Mouse (Mus musculus) MEL (cell line): ENCODE data around the gene Arid5b. TPM values are rescaled to one million over a fixed set of nuclear protein-coding genes. Genes with fewer than 3 reads are reported as not detected.

Experiments used
- DNase-seq: peaks from one replicate; pipeline ENCODE4 v3.0.0; 2011; ENCODE audit warnings: low read depth, low spot score
- H3K27ac ChIP-seq: 2 replicates; pipeline ENCODE4 v1.5.1; 2012; ENCODE audit warnings: low read depth, mild to moderate bottlenecking, control low read depth, low read length, moderate library complexity; ENCODE audit not compliant: control insufficient read depth
- H3K27me3 ChIP-seq, 2 experiments: fragments of 150-350 bp in 1 of 2; sonication (generic) in 1 of 2; 2 replicates each; pipeline ENCODE4 v1.6.1; 2012; ENCODE audit warnings: low read length in 2 of 2, mild to moderate bottlenecking in 2 of 2, improper control_type of control experiment in 1 of 2, moderate library complexity in 1 of 2; ENCODE audit not compliant: insufficient read depth in 2 of 2, control insufficient read depth in 1 of 2
- H3K36me3 ChIP-seq, 2 experiments: 2 replicates each; pipeline ENCODE4 v1.6.1; 2012 to 2014; ENCODE audit warnings: low read length in 2 of 2, improper control_type of control experiment in 1 of 2, inconsistent platforms in 1 of 2, mild to moderate bottlenecking in 1 of 2; ENCODE audit not compliant: insufficient read depth in 2 of 2, control insufficient read depth in 1 of 2
- H3K4me1 ChIP-seq, 2 experiments: fragments of 150-350 bp in 1 of 2; sonication (generic) in 1 of 2; 2 replicates each; pipeline ENCODE4 v1.6.1; 2012; ENCODE audit warnings: low read length in 2 of 2, improper control_type of control experiment in 1 of 2, mild to moderate bottlenecking in 1 of 2; ENCODE audit not compliant: insufficient read depth in 2 of 2, control insufficient read depth in 1 of 2
- H3K4me3 ChIP-seq, 2 experiments: fragments of 150-350 bp in 1 of 2; sonication (generic) in 1 of 2; 2 replicates each; pipeline ENCODE4 v1.5.1; 2012; ENCODE audit warnings: low read depth in 2 of 2, low read length in 2 of 2, mild to moderate bottlenecking in 2 of 2, moderate library complexity in 2 of 2, control low read depth in 1 of 2, improper control_type of control experiment in 1 of 2; ENCODE audit not compliant: control insufficient read depth in 1 of 2, insufficient read depth in 1 of 2
- H3K79me2 ChIP-seq: 2 replicates; pipeline ENCODE4 v1.6.1; 2012; ENCODE audit warnings: mild to moderate bottlenecking, low read length, moderate library complexity; ENCODE audit not compliant: control insufficient read depth, poor library complexity, insufficient read depth
- H3K9ac ChIP-seq: 2 replicates; pipeline ENCODE4 v1.6.1; 2012; ENCODE audit warnings: low read depth, mild to moderate bottlenecking, control low read depth, low read length, moderate library complexity; ENCODE audit not compliant: control insufficient read depth, poor library complexity, severe bottlenecking
- H3K9me3 ChIP-seq: fragments of 150-350 bp; sonication (generic); replicated peaks from 2 replicates; pipeline ENCODE4 v1.6.1; 2012; ENCODE audit warnings: mild to moderate bottlenecking, low read length, improper control_type of control experiment, moderate library complexity; ENCODE audit not compliant: insufficient read depth
- BHLHE40 ChIP-seq: IDR thresholded peaks from 2 replicates; pipeline ENCODE4 v1.6.1; 2012; ENCODE audit warnings: low read depth, mild to moderate bottlenecking, inconsistent platforms, low read length, improper control_type of control experiment, borderline replicate concordance
- CHD2 ChIP-seq: IDR thresholded peaks from 2 replicates; pipeline ENCODE4 v1.6.1; 2011; ENCODE audit warnings: low read length, improper control_type of control experiment
- E2F4 ChIP-seq: IDR thresholded peaks from 2 replicates; pipeline ENCODE4 v1.6.1; 2011; ENCODE audit warnings: low read depth, low read length, improper control_type of control experiment, borderline replicate concordance
- GABPA ChIP-seq: IDR thresholded peaks from 2 replicates; pipeline ENCODE4 v1.6.1; 2012; ENCODE audit warnings: low read depth, mild to moderate bottlenecking, inconsistent platforms, low read length, improper control_type of control experiment, moderate library complexity
- GATA1 ChIP-seq: IDR thresholded peaks from 2 replicates; pipeline ENCODE4 v1.6.1; 2011; ENCODE audit warnings: low read depth, low read length, improper control_type of control experiment
- HCFC1 ChIP-seq: IDR thresholded peaks from 2 replicates; pipeline ENCODE4 v1.6.1; 2012; ENCODE audit warnings: low read depth, mild to moderate bottlenecking, inconsistent platforms, low read length, improper control_type of control experiment, moderate library complexity
- JUND ChIP-seq: IDR thresholded peaks from 2 replicates; pipeline ENCODE4 v1.6.1; 2011; ENCODE audit warnings: low read depth, mild to moderate bottlenecking, improper control_type of control experiment, low read length
- KAT2A ChIP-seq: conservative IDR thresholded peaks from 2 replicates; pipeline ENCODE4 v1.6.1; 2012; ENCODE audit warnings: low read depth, low read length, improper control_type of control experiment, inconsistent platforms
- MAZ ChIP-seq: IDR thresholded peaks from 2 replicates; pipeline ENCODE4 v1.6.1; 2012; ENCODE audit warnings: low read depth, mild to moderate bottlenecking, inconsistent platforms, low read length, improper control_type of control experiment
- MEF2A ChIP-seq: IDR thresholded peaks from 2 replicates; pipeline ENCODE4 v1.6.1; 2014; ENCODE audit warnings: low read depth, mild to moderate bottlenecking, inconsistent platforms, low read length, improper control_type of control experiment; ENCODE audit not compliant: poor library complexity, insufficient replicate concordance, severe bottlenecking; ENCODE audit errors: extremely low read depth
- MXI1 ChIP-seq: IDR thresholded peaks from 2 replicates; pipeline ENCODE4 v1.6.1; 2011; ENCODE audit warnings: mild to moderate bottlenecking, low read depth, low read length, improper control_type of control experiment
- MYB ChIP-seq: IDR thresholded peaks from 2 replicates; pipeline ENCODE4 v1.6.1; 2011; ENCODE audit warnings: mild to moderate bottlenecking, low read depth, low read length, improper control_type of control experiment
- MYC ChIP-seq: IDR thresholded peaks from 2 replicates; pipeline ENCODE4 v1.6.1; 2011; ENCODE audit warnings: low read depth, mild to moderate bottlenecking, low read length, improper control_type of control experiment, moderate library complexity
- NELFE ChIP-seq: IDR thresholded peaks from 2 replicates; pipeline ENCODE4 v1.6.1; 2011; ENCODE audit warnings: low read depth, low read length, improper control_type of control experiment
- NRF1 ChIP-seq: IDR thresholded peaks from 2 replicates; pipeline ENCODE4 v1.6.1; 2014; ENCODE audit warnings: low read depth, mild to moderate bottlenecking, inconsistent platforms, low read length, improper control_type of control experiment, moderate library complexity; ENCODE audit not compliant: poor library complexity, insufficient read depth, severe bottlenecking
- POLR2AphosphoS5 ChIP-seq: IDR thresholded peaks from 2 replicates; pipeline ENCODE4 v1.6.1; 2012; ENCODE audit warnings: low read depth, borderline replicate concordance, mild to moderate bottlenecking, inconsistent platforms, low read length, moderate library complexity, mixed read lengths
- RAD21 ChIP-seq: IDR thresholded peaks from 2 replicates; pipeline ENCODE4 v1.6.1; 2011; ENCODE audit warnings: mild to moderate bottlenecking, low read depth, low read length, improper control_type of control experiment
- SMC3 ChIP-seq: IDR thresholded peaks from 2 replicates; pipeline ENCODE4 v1.6.1; 2011; ENCODE audit warnings: low read depth, low read length, improper control_type of control experiment
- TAL1 ChIP-seq: IDR thresholded peaks from 2 replicates; pipeline ENCODE4 v1.6.1; 2012; ENCODE audit warnings: mild to moderate bottlenecking, inconsistent platforms, low read length, moderate library complexity, mixed read lengths
- TBP ChIP-seq: IDR thresholded peaks from 2 replicates; pipeline ENCODE4 v1.8.0; 2011; ENCODE audit warnings: low read depth, low read length, improper control_type of control experiment
- TCF12 ChIP-seq: IDR thresholded peaks from 2 replicates; pipeline ENCODE4 v1.6.1; 2014; ENCODE audit warnings: low read depth, mild to moderate bottlenecking, inconsistent platforms, low read length, improper control_type of control experiment, moderate library complexity
- USF1 ChIP-seq: IDR thresholded peaks from 2 replicates; pipeline ENCODE4 v1.6.1; 2014; ENCODE audit warnings: low read depth, mild to moderate bottlenecking, inconsistent platforms, low read length, improper control_type of control experiment, moderate library complexity
- USF2 ChIP-seq, 2 experiments: IDR thresholded peaks; 2 replicates each; pipeline ENCODE4 v1.6.1; 2011 to 2012; ENCODE audit warnings: improper control_type of control experiment in 2 of 2, low read length in 2 of 2, borderline replicate concordance in 1 of 2, inconsistent platforms in 1 of 2, low read depth in 1 of 2, mild to moderate bottlenecking in 1 of 2; ENCODE audit not compliant: insufficient read depth in 1 of 2
- ZKSCAN1 ChIP-seq: IDR thresholded peaks from 2 replicates; pipeline ENCODE4 v1.6.1; 2012; ENCODE audit warnings: low read depth, mild to moderate bottlenecking, inconsistent platforms, low read length, improper control_type of control experiment, moderate library complexity
- ZMIZ1 ChIP-seq: IDR thresholded peaks from 2 replicates; pipeline ENCODE4 v1.6.1; 2012; ENCODE audit warnings: low read depth, mild to moderate bottlenecking, inconsistent platforms, low read length, improper control_type of control experiment, moderate library complexity
- polyA plus RNA-seq, 2 experiments: library from polyadenylated mRNA; stranded (reverse) in 1 of 2; unstranded in 1 of 2; fragments of >175 nt in 1 of 2; fragments of >200 nt in 1 of 2; gene quantifications; 2 replicates each; pipeline versions ENCODE4 v1.2.1 to v1.2.4; 2012; ENCODE audit warnings: low replicate concordance in 2 of 2, low read depth in 1 of 2; ENCODE audit not compliant: insufficient read length in 2 of 2, insufficient read depth in 1 of 2, missing spikeins in 1 of 2
- total RNA-seq: library from RNA; depleted of rRNA; stranded (reverse); fragments of 300-350 nt; gene quantifications from 2 replicates; pipeline ENCODE4 v1.2.3, GENCODE M21; 2012

Gene Arid5b
- total and polyA plus RNA-seq, 3 experiments: 0.03 TPM; not detected in 2

GRCm38 (mm10) chr10:68189847-68190246 is 88.7 kb downstream of the Arid5b start:
- no peaks in the 10 kb centered on the region for H3K36me3 ChIP-seq
- TF ChIP-seq KAT2A: no peak
- TF ChIP-seq MAZ: no peak
- no peak for TF ChIP-seq TBP
- TF ChIP-seq ZKSCAN1: no peak
- TF ChIP-seq MYB: no peak
- TF ChIP-seq TAL1: no peak
- TF ChIP-seq NELFE: no peak
- no peak for TF ChIP-seq MEF2A
- no peak for TF ChIP-seq USF1
- no peak for TF ChIP-seq GABPA
- no peak for TF ChIP-seq MXI1
- TF ChIP-seq E2F4: no peak
- H3K27me3 ChIP-seq: no peaks in the 10 kb centered on the region
- H3K79me2 ChIP-seq: no peaks in the 10 kb centered on the region
- H3K9me3 ChIP-seq: no peaks in the 10 kb centered on the region
- H3K4me1 ChIP-seq: no peaks in the 10 kb centered on the region
- H3K9ac ChIP-seq: no peak overlapping the region
- no peak overlapping the region for H3K27ac ChIP-seq
- no peak for DNase-seq
- H3K4me3 ChIP-seq: no peak overlapping the region

- no peaks in the 10 kb centered on the region for H3K9me3 ChIP-seq
Observed at GRCm38 (mm10) chr10:68183096-68183495, 95.4 kb downstream of the Arid5b start.

GRCm38 (mm10) chr10:68182266-68182665 is 96.3 kb downstream of the Arid5b start:
- H3K27ac ChIP-seq: no peak overlapping the region
- H3K36me3 ChIP-seq: no peaks in the 10 kb centered on the region
- no peaks in the 10 kb centered on the region for H3K9me3 ChIP-seq
- H3K4me3 ChIP-seq: no peak overlapping the region
- no peaks in the 10 kb centered on the region for H3K4me1 ChIP-seq
- H3K79me2 ChIP-seq: no peaks in the 10 kb centered on the region
- no peak for DNase-seq
- no peak overlapping the region for H3K9ac ChIP-seq
- no peaks in the 10 kb centered on the region for H3K27me3 ChIP-seq
- no peak for TF ChIP-seq POLR2AphosphoS5
- no peak for TF ChIP-seq E2F4
- TF ChIP-seq MAZ: no peak
- no peak for TF ChIP-seq RAD21
- TF ChIP-seq GATA1: no peak
- no peak for TF ChIP-seq ZMIZ1
- TF ChIP-seq USF2 (IDR thresholded peaks at IDR 0.05; ENCODE audit: borderline replicate concordance in 1 of 2, insufficient read depth in 1 of 2, low read depth in 1 of 2, low read length in 2 of 2): no peak
- TF ChIP-seq BHLHE40: no peak
- TF ChIP-seq USF1: no peak
- TF ChIP-seq CHD2: no peak
- TF ChIP-seq JUND: no peak
- no peak for TF ChIP-seq ZKSCAN1
- TF ChIP-seq MYC: no peak
- TF ChIP-seq MXI1: no peak
- no peak for TF ChIP-seq MYB
- no peak for TF ChIP-seq NELFE
- no peak for TF ChIP-seq TBP
- no peak for TF ChIP-seq HCFC1

More at GRCm38 (mm10) chr10:68183096-68183495, 95.4 kb downstream of the Arid5b start:
- H3K36me3 ChIP-seq: no peaks in the 10 kb centered on the region
- TF ChIP-seq NRF1 (no peak), TCF12 (no peak), SMC3 (no peak), GATA1 (no peak)
- no peaks in the 10 kb centered on the region for H3K79me2 ChIP-seq
- H3K9ac ChIP-seq: no peak overlapping the region
- no peak for DNase-seq
- no peaks in the 10 kb centered on the region for H3K27me3 ChIP-seq
- H3K4me3 ChIP-seq: no peak overlapping the region
- H3K4me1 ChIP-seq: no peaks in the 10 kb centered on the region
- H3K27ac ChIP-seq: no peak overlapping the region
